Mouse (Mus musculus) midbrain, embryonic 14.5 days (tissue): ENCODE results near the gene U90926. TPM values are rescaled to one million over a fixed set of nuclear protein-coding genes. Genes with fewer than 3 reads are reported as not detected.
A peak's percentile ranks its signal among the peaks of the same experiment; 100 is the strongest.

Experiments used
- ATAC-seq: fragments of 200-750 bp; cut with Nextera tagmentation; 2 replicates; pipeline ENCODE4 v1.8.0; 2017; ENCODE audit warnings: moderate number of reproducible peaks, moderate library complexity; ENCODE audit not compliant: low FRiP score, low TSS enrichment
- DNase-seq: peaks from one replicate; pipeline ENCODE4 v3.0.0-alpha.2; 2015
- H3K27ac ChIP-seq: fragments of 300-500 bp; sonication (generic); replicated peaks from 2 replicates; pipeline ENCODE4 v1.5.1; 2014; ENCODE audit warnings: mild to moderate bottlenecking, low read depth, low read length, moderate library complexity
- H3K27me3 ChIP-seq: fragments of 300-500 bp; sonication (generic); 2 replicates; pipeline ENCODE4 v1.6.1; 2014; ENCODE audit warnings: low read length, control low read depth, mixed read lengths; ENCODE audit not compliant: control insufficient read depth, insufficient read depth
- H3K36me3 ChIP-seq: fragments of 300-500 bp; sonication (generic); 2 replicates; pipeline ENCODE4 v1.6.1; 2014; ENCODE audit warnings: low read length, control low read depth; ENCODE audit not compliant: control insufficient read depth, insufficient read depth
- H3K4me1 ChIP-seq: fragments of 300-500 bp; sonication (generic); 2 replicates; pipeline ENCODE4 v1.6.1; 2014; ENCODE audit warnings: mild to moderate bottlenecking, antibody characterized with exemption, low read length, control low read depth; ENCODE audit not compliant: control insufficient read depth, insufficient read depth
- H3K4me2 ChIP-seq: fragments of 300-500 bp; sonication (generic); 2 replicates; pipeline ENCODE4 v1.6.1; 2014; ENCODE audit warnings: mild to moderate bottlenecking, low read length, moderate library complexity
- H3K4me3 ChIP-seq: fragments of 300-500 bp; sonication (generic); replicated peaks from 2 replicates; pipeline ENCODE4 v1.5.1; 2014; ENCODE audit warnings: low read depth, low read length
- H3K9ac ChIP-seq: fragments of 300-500 bp; sonication (generic); replicated peaks from 2 replicates; pipeline ENCODE4 v1.6.1; 2014; ENCODE audit warnings: mild to moderate bottlenecking, low read length, moderate library complexity
- H3K9me3 ChIP-seq: fragments of 300-500 bp; sonication (generic); 2 replicates; pipeline ENCODE4 v1.6.1; 2016; ENCODE audit warnings: low read length, control low read depth, mixed read lengths; ENCODE audit not compliant: control insufficient read depth
- WGBS: fragments of 180-500 bp; shearing (Covaris S2); extraction: QIAGEN DNeasy Blood & Tissue Kit; methylation state at CpG from one replicate; pipeline ENCODE4 v1.1.7; 2014; 5-methylcytosine and 5-hydroxymethylcytosine counted together
- polyA plus RNA-seq: library from polyadenylated mRNA; unstranded; fragments of >200 nt; fragmentation: Nextera tagmentation; extraction: Ambion mirVana; gene quantifications from 2 replicates; pipeline ENCODE4 v1.2.1, GENCODE M21; 2014

The U90926 gene
- polyA plus RNA-seq, 1 experiment from 2014 or later: not detected

- ATAC-seq: no peak
- WGBS: over 99% methylated on average over 2 of the region's 2 CpGs
- no peak for DNase-seq
- Histone ChIP-seq H3K27ac (no peak overlapping the region), H3K27me3 (no peaks in the 10 kb centered on the region), H3K4me3 (no peak overlapping the region), H3K4me1 (no peaks in the 10 kb centered on the region), H3K9ac (no peak overlapping the region), H3K36me3 (no peaks in the 10 kb centered on the region), H3K4me2 (no peak overlapping the region), H3K9me3 (no peaks in the 10 kb centered on the region)
These were observed 29.7 kb upstream of the U90926 start for GRCm38 (mm10) chr5:92244900-92245299.

DNA sequence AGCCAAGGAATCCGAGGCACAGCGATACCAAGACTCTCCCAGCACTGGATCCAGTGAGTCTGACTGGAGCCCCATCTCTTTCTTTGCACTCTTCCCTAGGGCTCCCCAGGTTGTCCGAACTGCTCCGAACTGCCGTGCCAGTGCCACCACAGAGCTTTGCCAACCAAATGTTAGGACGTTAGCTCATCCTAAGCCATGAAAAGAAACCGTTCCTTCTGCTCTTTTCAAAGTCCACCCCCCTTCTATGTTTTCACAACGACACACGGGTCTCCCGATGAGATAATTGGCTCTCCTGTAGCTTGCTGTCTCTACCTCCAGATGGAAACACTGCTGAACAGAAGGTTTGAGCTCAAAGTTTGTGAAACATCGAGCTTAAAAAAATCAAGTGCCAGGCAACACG, 25.6 kb upstream of the U90926 start:
- Histone ChIP-seq H3K27me3 (no peaks in the 10 kb centered on the region), H3K4me3 (no peak overlapping the region), H3K27ac (no peak overlapping the region), H3K4me2 (no peak overlapping the region), H3K36me3 (no peaks in the 10 kb centered on the region), H3K9me3 (no peaks in the 10 kb centered on the region), H3K9ac (no peak overlapping the region), H3K4me1 (no peaks in the 10 kb centered on the region)
- DNase-seq (no peak), ATAC-seq (no peak)
- 95% methylated on average over 12 of the region's 12 CpGs for WGBS

DNA sequence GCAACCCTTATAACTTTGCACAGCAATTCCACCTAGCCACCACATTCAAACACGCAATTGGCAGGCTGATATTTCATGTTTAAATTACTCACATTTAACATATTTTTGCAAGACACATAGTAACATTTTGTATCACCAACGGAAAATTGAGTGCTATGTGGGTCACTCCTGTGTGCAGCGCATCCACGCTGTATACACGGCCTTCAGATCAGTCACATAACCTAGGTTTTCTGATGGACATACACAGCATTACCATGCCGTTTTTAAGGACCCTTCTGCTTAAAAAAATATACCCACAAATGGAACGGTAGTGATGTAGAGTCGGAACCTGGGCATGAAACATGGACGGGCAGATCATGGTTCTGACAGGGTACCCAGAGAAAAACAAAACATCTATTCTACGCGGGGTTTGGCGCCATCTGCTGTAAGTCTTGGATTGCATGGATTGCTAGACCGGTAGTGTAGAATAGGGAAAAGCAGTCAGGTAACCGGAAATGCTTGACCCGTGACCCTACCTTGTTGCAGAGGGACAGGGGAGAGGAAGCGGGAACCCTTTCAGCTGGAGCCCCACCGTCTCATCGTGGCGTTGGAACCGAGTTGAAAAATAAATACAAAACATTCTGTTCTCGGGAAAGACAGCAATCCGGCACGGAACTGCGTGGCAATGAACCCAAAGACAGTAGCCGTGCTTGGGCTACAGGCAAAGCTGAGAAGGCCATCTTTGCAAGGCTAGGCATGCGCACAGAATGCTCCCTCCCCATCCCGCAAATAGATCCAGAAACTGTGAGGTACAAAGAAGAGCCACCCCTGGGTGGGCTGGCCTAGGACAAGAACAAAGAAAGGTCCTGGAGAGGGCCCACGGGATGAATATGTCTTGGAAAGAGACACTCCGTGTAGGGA, 24.4 kb upstream of the U90926 start:
- DNase-seq: peak; percentile 90
- Histone ChIP-seq H3K4me3 (no peak overlapping the region), H3K4me1 (no peaks in the 10 kb centered on the region), H3K4me2 (peak overlapping the region; percentile 16), H3K9me3 (no peaks in the 10 kb centered on the region), H3K27me3 (no peaks in the 10 kb centered on the region), H3K9ac (no peak overlapping the region), H3K36me3 (no peaks in the 10 kb centered on the region), H3K27ac (no peak overlapping the region)
- 38% methylated on average over 29 of the region's 29 CpGs for WGBS
- peak; percentile 57 for ATAC-seq

DNA sequence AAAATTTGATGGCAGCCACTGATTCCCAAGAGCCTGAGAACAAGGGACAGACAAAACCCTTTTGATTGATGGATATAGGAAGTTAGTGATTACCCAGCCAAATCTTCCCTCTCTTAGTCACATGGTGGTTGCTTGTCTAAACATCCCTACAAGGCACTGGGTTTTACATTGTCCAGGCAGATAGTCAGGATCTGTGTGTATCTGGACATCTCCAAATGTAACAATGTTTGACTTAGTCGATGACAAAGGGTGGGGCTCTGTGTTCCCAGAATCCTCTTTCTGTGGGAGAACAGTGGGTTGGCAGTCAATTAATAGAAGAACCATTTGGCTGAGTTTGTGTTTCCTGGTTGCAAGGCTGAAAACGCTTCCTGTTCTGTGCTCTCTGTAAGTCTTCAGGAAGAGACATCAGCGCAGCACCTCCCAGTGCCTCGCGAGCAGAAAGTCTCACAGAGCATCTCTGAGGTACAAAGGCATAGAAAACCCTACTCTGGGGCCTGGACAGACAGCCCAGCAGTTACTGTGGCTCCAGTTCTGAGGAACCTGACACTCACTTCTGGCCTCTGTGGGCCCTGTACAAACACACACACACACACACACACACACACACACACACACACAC, 19.8 kb upstream of the U90926 start:
- no peaks in the 10 kb centered on the region for H3K36me3 ChIP-seq
- H3K9ac ChIP-seq: no peak overlapping the region
- ATAC-seq (no peak), DNase-seq (no peak)
- WGBS: 80% methylated on average over 5 of the region's 5 CpGs
- H3K27me3 ChIP-seq: no peaks in the 10 kb centered on the region
- H3K4me2 ChIP-seq: no peak overlapping the region
- H3K4me3 ChIP-seq: no peak overlapping the region
- no peak overlapping the region for H3K27ac ChIP-seq
- no peaks in the 10 kb centered on the region for H3K9me3 ChIP-seq
- no peaks in the 10 kb centered on the region for H3K4me1 ChIP-seq

DNA sequence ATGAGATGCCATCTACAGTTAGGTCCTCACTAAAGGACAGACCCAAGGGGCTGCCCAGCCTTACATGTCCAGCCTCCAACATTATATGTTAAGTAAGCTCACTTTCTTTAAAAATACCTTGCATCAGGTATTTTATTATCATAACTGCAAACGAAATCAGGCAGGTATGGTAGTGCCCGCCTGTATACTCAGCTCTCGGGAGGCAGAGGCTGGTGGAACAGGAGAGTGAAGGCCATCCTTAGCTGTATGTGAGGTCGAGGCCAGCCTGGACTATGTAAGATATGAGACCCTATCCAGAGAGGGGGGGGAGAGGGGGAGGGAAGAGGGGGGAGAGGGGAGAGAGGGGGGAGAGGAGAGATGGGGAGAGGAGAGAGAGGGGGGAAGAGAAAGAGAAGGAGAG, 18.2 kb upstream of the U90926 start:
- no peak overlapping the region for H3K4me3 ChIP-seq
- H3K9ac ChIP-seq: no peak overlapping the region
- H3K27ac ChIP-seq: no peak overlapping the region
- WGBS: 93% methylated on average over 4 of the region's 4 CpGs
- no peaks in the 10 kb centered on the region for H3K9me3 ChIP-seq
- DNase-seq (no peak), ATAC-seq (no peak; the same call in 1 of the 2 replicates)
- H3K27me3 ChIP-seq: no peaks in the 10 kb centered on the region
- no peaks in the 10 kb centered on the region for H3K36me3 ChIP-seq
- no peaks in the 10 kb centered on the region for H3K4me1 ChIP-seq
- no peak overlapping the region for H3K4me2 ChIP-seq

DNA sequence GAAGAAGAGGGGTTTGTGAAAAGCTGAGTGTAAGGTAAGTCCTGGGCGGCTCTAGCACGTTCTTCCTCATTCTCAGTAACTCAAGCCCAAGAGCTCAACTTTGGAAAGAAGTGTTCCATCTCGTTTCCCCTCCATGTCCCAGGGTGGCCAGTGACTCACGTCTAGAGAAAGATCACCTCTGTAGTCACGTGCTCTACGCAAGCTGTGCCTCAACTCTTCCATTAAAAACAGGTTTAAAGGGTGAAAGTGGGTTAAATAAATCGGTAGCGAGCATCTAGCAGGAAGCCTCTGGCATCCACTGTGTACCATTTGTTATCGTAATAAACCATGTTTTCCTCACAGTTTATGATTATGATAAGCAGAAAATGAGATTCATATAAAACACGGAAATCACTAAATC, 16.6 kb upstream of the U90926 start:
- Histone ChIP-seq H3K27ac (no peak overlapping the region), H3K4me2 (no peak overlapping the region), H3K9me3 (no peaks in the 10 kb centered on the region), H3K4me3 (no peak overlapping the region), H3K36me3 (no peaks in the 10 kb centered on the region), H3K27me3 (no peaks in the 10 kb centered on the region), H3K4me1 (no peaks in the 10 kb centered on the region), H3K9ac (no peak overlapping the region)
- ATAC-seq (no peak), DNase-seq (no peak)
- WGBS: 82% methylated on average over 10 of the region's 10 CpGs

DNA sequence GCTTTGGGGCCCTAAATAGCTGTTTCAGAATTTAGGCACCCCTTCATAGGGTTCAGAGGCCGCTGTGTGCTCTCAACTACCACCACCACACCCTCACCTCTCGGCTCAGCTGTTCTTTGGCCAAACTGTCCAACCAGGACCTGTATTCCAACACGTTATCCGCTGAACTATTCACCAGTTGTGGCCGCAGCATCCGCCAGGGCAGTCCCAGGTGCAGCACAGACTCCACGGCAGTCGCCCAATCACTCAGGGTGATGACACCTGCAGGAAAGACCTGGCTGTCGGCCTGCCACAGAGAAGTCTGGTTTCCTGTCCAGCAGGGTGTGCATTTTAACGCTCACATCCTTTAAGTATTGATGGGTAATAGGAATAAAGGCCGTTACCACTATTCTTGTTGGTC, 15.1 kb upstream of the U90926 start:
- Histone ChIP-seq H3K9me3 (no peaks in the 10 kb centered on the region), H3K4me1 (no peaks in the 10 kb centered on the region), H3K4me2 (no peak overlapping the region), H3K27me3 (no peaks in the 10 kb centered on the region), H3K27ac (no peak overlapping the region), H3K36me3 (no peaks in the 10 kb centered on the region), H3K9ac (no peak overlapping the region), H3K4me3 (no peak overlapping the region)
- DNase-seq (no peak), ATAC-seq (no peak)
- WGBS: 83% methylated on average over 11 of the region's 11 CpGs

GRCm38 (mm10) chr5:92229514-92229913, 14.3 kb upstream of the U90926 start:
- H3K4me1 ChIP-seq: no peaks in the 10 kb centered on the region
- H3K9me3 ChIP-seq: no peaks in the 10 kb centered on the region
- ATAC-seq (no peak), DNase-seq (no peak)
- H3K4me2 ChIP-seq: no peak overlapping the region
- no peak overlapping the region for H3K27ac ChIP-seq
- H3K9ac ChIP-seq: no peak overlapping the region
- no peaks in the 10 kb centered on the region for H3K27me3 ChIP-seq
- 92% methylated on average over 3 of the region's 3 CpGs for WGBS
- H3K36me3 ChIP-seq: no peaks in the 10 kb centered on the region
- no peak overlapping the region for H3K4me3 ChIP-seq

DNA sequence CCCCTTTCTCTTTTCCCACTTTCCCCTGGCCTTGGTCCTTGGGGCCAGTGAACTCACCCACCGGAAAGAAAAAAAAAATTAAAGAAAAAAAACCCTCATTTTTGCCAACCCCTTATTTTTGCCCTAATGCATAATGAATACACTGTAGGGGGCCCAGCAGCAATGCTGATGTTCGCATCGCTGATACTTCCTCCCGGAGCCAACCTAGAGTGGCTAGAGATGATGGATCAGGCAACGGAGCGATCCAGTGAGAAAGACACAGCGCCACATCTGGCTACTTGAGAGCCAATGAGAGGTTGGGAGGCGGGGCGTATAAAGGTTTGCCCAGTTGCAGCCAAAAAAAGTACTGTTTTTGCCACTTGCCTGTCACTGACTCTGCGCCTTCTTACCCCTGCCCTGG, 13.6 kb upstream of the U90926 start:
- no peaks in the 10 kb centered on the region for H3K4me1 ChIP-seq
- no peak overlapping the region for H3K4me2 ChIP-seq
- 31% methylated on average over 10 of the region's 10 CpGs for WGBS
- no peaks in the 10 kb centered on the region for H3K9me3 ChIP-seq
- ATAC-seq (no peak), DNase-seq (no peak)
- no peak overlapping the region for H3K9ac ChIP-seq
- no peak overlapping the region for H3K4me3 ChIP-seq
- H3K36me3 ChIP-seq: no peaks in the 10 kb centered on the region
- no peak overlapping the region for H3K27ac ChIP-seq
- no peaks in the 10 kb centered on the region for H3K27me3 ChIP-seq
